Mouse (Mus musculus): ENCODE results near the gene Pth2.

- TF ChIP-seq GATA1 (IDR thresholded peaks at IDR 0.05; ENCODE audit: low read length) (no peak), TAL1 (IDR thresholded peaks at IDR 0.05; ENCODE audit: low read length) (no peak)
Observed at GRCm38 (mm10) chr7:45149545-45149944, 31.2 kb upstream of the Pth2 start.
